Mouse (Mus musculus): ENCODE measurements at regions not wholly inside any gene's neighbourhood (a gene's known extent, or its start where the extent isn't known, plus 50 kb on each side); places are given as distances from the start of the nearest gene placed in this dataset.

DNA sequence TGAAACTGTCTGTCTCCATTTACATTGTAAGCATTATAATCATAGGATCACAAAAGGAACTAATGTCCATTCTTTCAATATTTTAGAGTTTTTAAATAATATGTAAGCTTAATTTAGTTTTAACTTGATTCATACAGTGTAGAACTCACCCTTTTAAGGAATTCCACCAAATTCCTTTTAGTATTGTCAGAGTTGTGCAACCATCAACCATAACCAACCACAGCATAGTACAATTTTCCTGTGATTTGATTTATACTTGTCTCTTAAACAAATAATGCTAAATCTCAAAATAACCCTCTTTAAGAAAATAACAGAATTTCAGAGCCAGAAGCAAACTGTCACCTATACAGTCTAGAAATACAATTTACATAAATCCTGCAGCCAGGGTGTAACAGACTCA is 119.0 kb upstream of the Ccn2 start:
- Histone ChIP-seq H3K27me3 (ENCODE audit: insufficient read depth, low read length) (no peaks in the 10 kb centered on the region), H3K9me3 (ENCODE audit: low read length) (no peaks in the 10 kb centered on the region), H3K36me3 (ENCODE audit: insufficient read depth, low read length) (no peaks in the 10 kb centered on the region), H3K4me1 (replicated peaks; ENCODE audit: low read depth, low read length) (no peaks in the 10 kb centered on the region), H3K4me3 (replicated peaks; ENCODE audit: low read length) (no peak overlapping the region)
- no peak for TF ChIP-seq CTCF (conservative IDR thresholded peaks at IDR 0.05; ENCODE audit: low read length)

DNA sequence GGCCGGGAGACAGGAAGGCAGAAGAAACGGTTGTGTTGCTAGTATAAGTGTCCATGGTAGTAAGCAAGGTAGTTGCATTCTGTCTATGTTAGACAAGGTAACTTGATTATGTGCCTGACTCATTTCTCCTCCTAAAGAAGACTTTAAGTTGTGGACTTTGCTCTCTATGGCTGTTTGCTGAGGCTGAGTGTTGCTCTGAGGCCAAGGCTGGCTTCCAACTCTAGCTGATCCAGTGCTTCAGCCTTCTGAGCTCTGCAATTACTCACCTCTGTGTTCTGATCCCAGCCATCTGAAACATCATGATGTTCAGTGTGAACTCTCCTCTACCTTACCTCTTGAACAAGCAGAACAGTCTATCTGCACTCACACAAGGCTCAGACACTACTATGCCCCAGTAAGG is 116.7 kb upstream of the Ccn2 start:
- TF ChIP-seq CTCF (conservative IDR thresholded peaks at IDR 0.05; ENCODE audit: low read length) (no peak), NANOG (IDR thresholded peaks at IDR 0.05; ENCODE audit: borderline replicate concordance, low read length) (no peak), POU5F1 (IDR thresholded peaks at IDR 0.05; ENCODE audit: borderline replicate concordance, low read length) (no peak)
- no peaks in the 10 kb centered on the region for H3K27me3 ChIP-seq (ENCODE audit: insufficient read depth, low read length)
- H3K4me3 ChIP-seq (replicated peaks; ENCODE audit: low read length) = no peak overlapping the region
- H3K9me3 ChIP-seq (ENCODE audit: low read length) = no peaks in the 10 kb centered on the region
- H3K4me1 ChIP-seq (replicated peaks; ENCODE audit: low read depth, low read length) = no peaks in the 10 kb centered on the region
- no peaks in the 10 kb centered on the region for H3K36me3 ChIP-seq (ENCODE audit: insufficient read depth, low read length)

DNA sequence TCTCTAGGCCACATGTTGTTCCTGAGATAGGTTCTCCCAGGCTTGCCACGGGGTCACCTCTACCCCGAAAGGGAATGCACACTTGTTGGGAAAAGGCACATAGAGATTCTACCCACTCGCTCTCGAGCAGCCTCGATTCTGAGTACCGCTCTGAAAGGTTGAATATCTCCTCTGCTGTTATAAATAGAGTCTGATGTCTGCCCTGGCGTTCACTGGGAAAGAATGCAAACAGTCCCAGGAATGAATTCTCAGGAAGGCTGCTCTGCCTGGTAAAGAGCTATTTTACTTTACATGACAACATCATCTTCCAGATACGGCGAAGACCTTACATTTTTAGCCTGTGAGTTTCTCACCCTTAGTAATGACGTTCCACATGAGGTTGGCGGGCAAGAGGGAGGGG is 116.1 kb upstream of the Ccn2 start:
- Histone ChIP-seq H3K4me3 (replicated peaks; ENCODE audit: low read length) (no peak overlapping the region), H3K27me3 (ENCODE audit: insufficient read depth, low read length) (no peaks in the 10 kb centered on the region), H3K36me3 (ENCODE audit: insufficient read depth, low read length) (no peaks in the 10 kb centered on the region), H3K4me1 (replicated peaks; ENCODE audit: low read depth, low read length) (no peaks in the 10 kb centered on the region), H3K9me3 (ENCODE audit: low read length) (no peaks in the 10 kb centered on the region)
- TF ChIP-seq NANOG (IDR thresholded peaks at IDR 0.05; ENCODE audit: borderline replicate concordance, low read length) = no peak

DNA sequence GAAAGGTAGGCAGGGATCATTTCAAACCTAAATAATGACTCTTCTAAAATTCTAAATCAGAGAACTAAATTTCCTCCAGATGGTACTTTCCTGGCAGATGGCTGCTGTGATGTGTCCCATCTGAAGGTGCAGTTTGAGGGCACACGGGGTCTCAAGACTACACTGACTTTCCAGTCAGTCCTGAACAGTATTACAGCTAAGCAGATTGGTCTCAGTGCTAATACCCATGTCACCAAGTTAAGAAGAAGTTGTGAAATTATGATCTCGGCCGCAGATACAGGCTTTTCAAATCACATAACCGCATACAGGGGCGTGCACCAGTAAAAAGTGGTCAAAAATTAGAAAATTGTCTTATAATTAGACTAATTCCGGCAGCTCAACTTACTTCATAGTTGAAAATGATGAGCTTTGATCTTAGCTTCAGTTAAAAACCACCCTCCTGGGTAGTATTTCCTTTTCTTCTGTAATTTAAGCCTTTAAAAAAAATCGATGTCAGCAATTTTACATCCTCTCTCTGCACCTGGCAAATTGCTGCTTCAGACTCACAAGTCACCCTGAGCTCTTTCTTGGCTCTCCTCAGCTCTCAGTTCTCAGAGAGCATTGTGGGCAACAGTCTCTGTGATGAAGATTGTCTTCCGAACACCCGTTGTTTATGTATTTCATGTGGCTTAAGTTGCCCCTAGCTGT is 113.2 kb upstream of the Ccn2 start:
- Histone ChIP-seq H3K9me3 (ENCODE audit: low read length) (no peaks in the 10 kb centered on the region), H3K4me1 (replicated peaks; ENCODE audit: low read depth, low read length) (no peaks in the 10 kb centered on the region), H3K4me3 (replicated peaks; ENCODE audit: low read length) (no peak overlapping the region), H3K36me3 (ENCODE audit: insufficient read depth, low read length) (no peaks in the 10 kb centered on the region), H3K27me3 (ENCODE audit: insufficient read depth, low read length) (no peaks in the 10 kb centered on the region)
- TF ChIP-seq POU5F1 (IDR thresholded peaks at IDR 0.05; ENCODE audit: borderline replicate concordance, low read length) = no peak
- no peak for TF ChIP-seq CTCF (conservative IDR thresholded peaks at IDR 0.05; ENCODE audit: low read length)
- no peak for TF ChIP-seq NANOG (IDR thresholded peaks at IDR 0.05; ENCODE audit: borderline replicate concordance, low read length)

DNA sequence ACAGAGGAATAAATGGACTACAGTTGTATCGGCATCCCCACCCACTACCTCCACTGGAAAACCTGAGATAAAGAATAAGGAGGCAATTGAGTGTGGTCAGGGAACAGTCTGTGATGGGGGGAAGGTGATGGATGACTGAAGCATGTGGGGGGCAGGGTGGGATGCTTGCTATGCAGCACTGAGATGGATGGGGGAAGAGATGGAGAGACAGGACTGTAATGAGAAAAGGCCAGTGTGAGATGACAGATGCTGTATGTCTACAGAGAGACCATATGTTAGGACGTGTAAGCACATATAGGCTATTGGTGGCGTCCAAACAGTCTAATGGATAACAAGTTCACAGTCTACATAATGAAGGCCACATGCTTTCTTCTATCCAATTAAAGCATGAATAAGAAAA is 112.2 kb upstream of the Ccn2 start:
- H3K4me1 ChIP-seq (replicated peaks; ENCODE audit: low read depth, low read length) = no peaks in the 10 kb centered on the region
- H3K9me3 ChIP-seq (ENCODE audit: low read length) = no peaks in the 10 kb centered on the region
- no peaks in the 10 kb centered on the region for H3K27me3 ChIP-seq (ENCODE audit: insufficient read depth, low read length)
- H3K36me3 ChIP-seq (ENCODE audit: insufficient read depth, low read length) = no peaks in the 10 kb centered on the region
- no peak for TF ChIP-seq CTCF (conservative IDR thresholded peaks at IDR 0.05; ENCODE audit: low read length)
- TF ChIP-seq NANOG (IDR thresholded peaks at IDR 0.05; ENCODE audit: borderline replicate concordance, low read length) = no peak
- TF ChIP-seq POU5F1 (IDR thresholded peaks at IDR 0.05; ENCODE audit: borderline replicate concordance, low read length) = no peak
- no peak overlapping the region for H3K4me3 ChIP-seq (replicated peaks; ENCODE audit: low read length)

DNA sequence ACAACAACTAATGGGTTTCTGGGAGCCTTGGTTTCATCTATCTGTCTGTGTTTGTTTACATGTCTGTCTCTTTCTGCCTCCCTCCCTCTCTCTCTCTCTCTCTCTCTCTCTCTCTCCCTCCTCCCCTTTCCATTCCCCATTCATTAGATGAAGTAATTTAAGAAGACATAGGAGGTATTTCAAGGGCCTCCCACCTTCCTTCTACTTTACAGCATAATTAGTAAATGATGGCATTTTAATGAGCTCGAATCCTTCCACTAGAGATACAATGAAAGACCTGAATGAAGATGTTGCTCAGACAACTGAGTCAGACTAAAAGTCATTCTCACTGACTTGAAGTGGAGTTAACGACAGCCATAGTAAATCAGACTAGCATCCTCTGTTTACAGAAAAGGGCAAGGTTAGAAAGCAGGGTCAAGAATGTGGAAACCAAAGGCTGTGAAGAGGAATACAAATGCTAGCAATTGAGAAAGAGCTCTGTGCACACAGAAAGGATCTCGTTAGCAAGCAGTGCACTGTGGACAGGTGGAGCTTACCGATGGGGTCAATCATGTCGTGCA is 111.1 kb upstream of the Ccn2 start:
- H3K4me1 ChIP-seq (replicated peaks; ENCODE audit: low read depth, low read length) = no peaks in the 10 kb centered on the region
- H3K4me3 ChIP-seq (replicated peaks; ENCODE audit: low read length) = no peak overlapping the region
- H3K27me3 ChIP-seq (ENCODE audit: insufficient read depth, low read length) = no peaks in the 10 kb centered on the region
- no peaks in the 10 kb centered on the region for H3K36me3 ChIP-seq (ENCODE audit: insufficient read depth, low read length)
- no peaks in the 10 kb centered on the region for H3K9me3 ChIP-seq (ENCODE audit: low read length)
- no peak for TF ChIP-seq NANOG (IDR thresholded peaks at IDR 0.05; ENCODE audit: borderline replicate concordance, low read length)
- TF ChIP-seq CTCF (conservative IDR thresholded peaks at IDR 0.05; ENCODE audit: low read length) = no peak
- no peak for TF ChIP-seq POU5F1 (IDR thresholded peaks at IDR 0.05; ENCODE audit: borderline replicate concordance, low read length)

DNA sequence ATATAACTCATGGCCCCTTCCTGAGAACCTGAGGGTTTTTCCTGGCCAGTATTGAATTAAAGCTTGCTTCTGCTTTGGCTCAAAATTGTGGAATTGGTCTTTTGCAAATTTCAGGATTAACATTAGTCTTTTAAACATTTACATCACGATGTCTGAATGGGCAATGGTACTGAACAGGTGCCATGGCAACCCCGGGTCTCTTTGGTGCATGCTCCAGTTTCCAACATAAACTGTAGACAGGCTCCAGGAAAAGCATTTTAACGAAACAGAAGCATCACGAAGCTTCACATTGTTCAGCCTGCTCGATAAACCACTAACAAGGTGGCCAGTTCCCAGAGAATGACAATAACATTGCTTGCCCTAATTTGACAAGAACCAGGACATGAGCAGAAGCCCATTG is 109.8 kb upstream of the Ccn2 start:
- Histone ChIP-seq H3K4me3 (replicated peaks; ENCODE audit: low read length) (no peak overlapping the region), H3K36me3 (ENCODE audit: insufficient read depth, low read length) (no peaks in the 10 kb centered on the region), H3K9me3 (ENCODE audit: low read length) (no peaks in the 10 kb centered on the region), H3K27me3 (ENCODE audit: insufficient read depth, low read length) (no peaks in the 10 kb centered on the region), H3K4me1 (replicated peaks; ENCODE audit: low read depth, low read length) (no peaks in the 10 kb centered on the region)
- TF ChIP-seq NANOG (IDR thresholded peaks at IDR 0.05; ENCODE audit: borderline replicate concordance, low read length) (no peak), CTCF (conservative IDR thresholded peaks at IDR 0.05; ENCODE audit: low read length) (no peak), POU5F1 (IDR thresholded peaks at IDR 0.05; ENCODE audit: borderline replicate concordance, low read length) (no peak)

DNA sequence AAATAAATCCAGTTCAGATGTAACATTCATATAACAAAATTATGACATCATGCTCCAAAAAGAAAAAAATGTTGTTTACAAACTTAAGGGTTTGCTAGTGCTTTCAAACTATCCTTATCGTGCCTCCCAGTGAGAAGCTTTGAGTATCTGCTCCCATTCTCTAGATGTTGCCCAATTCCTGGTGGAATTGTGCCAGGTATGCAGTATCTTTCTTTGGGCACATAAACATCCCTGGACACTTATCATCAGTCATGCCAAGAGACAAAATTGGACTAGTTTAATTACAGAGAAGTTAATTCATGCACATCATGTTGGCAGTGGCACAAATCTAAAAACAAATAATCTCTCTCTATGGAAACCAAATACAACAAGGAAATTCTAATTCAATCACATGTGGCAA is 109.0 kb upstream of the Ccn2 start:
- H3K27me3 ChIP-seq (ENCODE audit: insufficient read depth, low read length) = no peaks in the 10 kb centered on the region
- TF ChIP-seq NANOG (IDR thresholded peaks at IDR 0.05; ENCODE audit: borderline replicate concordance, low read length) (no peak), CTCF (conservative IDR thresholded peaks at IDR 0.05; ENCODE audit: low read length) (no peak), POU5F1 (IDR thresholded peaks at IDR 0.05; ENCODE audit: borderline replicate concordance, low read length) (no peak)
- H3K9me3 ChIP-seq (ENCODE audit: low read length) = no peaks in the 10 kb centered on the region
- no peaks in the 10 kb centered on the region for H3K36me3 ChIP-seq (ENCODE audit: insufficient read depth, low read length)
- H3K4me3 ChIP-seq (replicated peaks; ENCODE audit: low read length) = no peak overlapping the region
- no peaks in the 10 kb centered on the region for H3K4me1 ChIP-seq (replicated peaks; ENCODE audit: low read depth, low read length)

DNA sequence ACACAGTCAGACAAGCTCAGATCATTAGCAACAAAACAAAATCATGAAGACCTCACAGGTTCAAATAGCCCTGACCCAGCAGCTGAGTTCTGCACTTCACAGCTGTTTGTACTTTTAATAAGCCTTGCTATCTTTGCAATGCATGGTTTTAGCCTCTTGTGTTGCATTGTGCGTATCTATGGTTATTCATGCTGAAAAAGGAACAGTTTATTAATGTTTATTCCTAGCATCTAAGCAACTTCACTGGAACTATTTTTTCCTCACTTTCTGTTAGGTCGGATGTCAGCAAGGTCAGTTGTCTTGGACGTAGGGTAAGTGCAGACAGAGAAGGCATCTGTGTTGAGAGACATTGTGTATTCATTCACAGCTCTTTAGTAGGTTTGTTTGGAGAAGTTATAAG is 107.3 kb upstream of the Ccn2 start:
- Histone ChIP-seq H3K9me3 (ENCODE audit: low read length) (no peaks in the 10 kb centered on the region), H3K4me3 (replicated peaks; ENCODE audit: low read length) (no peak overlapping the region), H3K27me3 (ENCODE audit: insufficient read depth, low read length) (no peaks in the 10 kb centered on the region), H3K36me3 (ENCODE audit: insufficient read depth, low read length) (no peaks in the 10 kb centered on the region), H3K4me1 (replicated peaks; ENCODE audit: low read depth, low read length) (no peaks in the 10 kb centered on the region)
- TF ChIP-seq POU5F1 (IDR thresholded peaks at IDR 0.05; ENCODE audit: borderline replicate concordance, low read length) = no peak
- no peak for TF ChIP-seq NANOG (IDR thresholded peaks at IDR 0.05; ENCODE audit: borderline replicate concordance, low read length)
- no peak for TF ChIP-seq CTCF (conservative IDR thresholded peaks at IDR 0.05; ENCODE audit: low read length)

Measured in E14TG2a.4 (cell line).